Mouse (Mus musculus): ENCODE measurements at regions not wholly inside any gene's neighbourhood (a gene's known extent, or its start where the extent isn't known, plus 50 kb on each side); places are given as distances from the start of the nearest gene placed in this dataset.

- no peak overlapping the region for H3K9ac ChIP-seq
- no peak for DNase-seq (ENCODE audit: low spot score)
- H3K4me1 ChIP-seq (replicated peaks; ENCODE audit: control insufficient read depth, insufficient read depth, low read length) = peaks cover 11% of the 10 kb centered on the region
- H3K9me3 ChIP-seq (ENCODE audit: control insufficient read depth, low read length) = no peaks in the 10 kb centered on the region
- H3K4me2 ChIP-seq (replicated peaks) = no peak overlapping the region
- 51% methylated on average over 8 of the region's 8 CpGs for WGBS
- H3K4me3 ChIP-seq (replicated peaks; ENCODE audit: low read length) = no peak overlapping the region
- H3K36me3 ChIP-seq (replicated peaks; ENCODE audit: control insufficient read depth, insufficient read depth) = no peaks in the 10 kb centered on the region
- no peak for ATAC-seq (ENCODE audit: low FRiP score)
- H3K27ac ChIP-seq = peak overlapping the region; percentile 47; the same call in 1 of the 2 replicates
- no peaks in the 10 kb centered on the region for H3K27me3 ChIP-seq (ENCODE audit: control insufficient read depth, insufficient read depth, low read length)
Measured at GRCm38 (mm10) chr1:135665484-135665883, 54.4 kb upstream of the Csrp1 start.

GRCm38 (mm10) chr1:135668331-135668730 lies 51.5 kb upstream of the Csrp1 start:
- DNase-seq (ENCODE audit: low spot score) (no peak), ATAC-seq (ENCODE audit: low FRiP score) (no peak)

DNA sequence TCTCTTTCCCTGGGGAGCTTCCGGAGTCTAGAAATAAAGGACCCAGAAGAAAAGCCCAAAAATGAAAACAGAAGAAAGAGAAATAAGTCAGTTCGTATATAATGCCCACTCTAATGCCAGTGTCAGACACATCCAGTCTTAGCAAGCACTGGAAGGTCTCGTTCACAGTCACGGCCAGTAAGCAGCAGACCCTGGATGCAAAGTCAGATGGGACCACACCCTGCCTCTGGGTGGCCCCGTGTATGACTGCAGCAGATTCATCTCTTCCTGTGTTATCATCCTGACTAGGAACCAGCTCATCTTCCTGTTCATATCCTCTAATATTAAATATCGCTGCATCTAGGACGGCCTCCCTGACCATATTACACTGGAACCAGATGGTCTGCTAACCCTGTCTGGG lies 50.9 kb upstream of the Csrp1 start:
- 84% methylated on average over 7 of the region's 7 CpGs for WGBS
- Histone ChIP-seq H3K27me3 (ENCODE audit: control insufficient read depth, insufficient read depth, low read length) (no peaks in the 10 kb centered on the region), H3K4me2 (replicated peaks) (no peak overlapping the region), H3K4me1 (replicated peaks; ENCODE audit: control insufficient read depth, insufficient read depth, low read length) (peaks cover 16% of the 10 kb centered on the region), H3K9me3 (ENCODE audit: control insufficient read depth, low read length) (no peaks in the 10 kb centered on the region), H3K27ac (no peak overlapping the region), H3K9ac (no peak overlapping the region), H3K4me3 (replicated peaks; ENCODE audit: low read length) (no peak overlapping the region), H3K36me3 (replicated peaks; ENCODE audit: control insufficient read depth, insufficient read depth) (no peaks in the 10 kb centered on the region)
- ATAC-seq (ENCODE audit: low FRiP score) = no peak
- DNase-seq (ENCODE audit: low spot score) = no peak

More at GRCm38 (mm10) chr1:135668331-135668730, 51.5 kb upstream of the Csrp1 start:
- Histone ChIP-seq H3K27ac (no peak overlapping the region), H3K9me3 (ENCODE audit: control insufficient read depth, low read length) (no peaks in the 10 kb centered on the region), H3K4me3 (replicated peaks; ENCODE audit: low read length) (no peak overlapping the region), H3K36me3 (replicated peaks; ENCODE audit: control insufficient read depth, insufficient read depth) (no peaks in the 10 kb centered on the region), H3K9ac (no peak overlapping the region), H3K4me1 (replicated peaks; ENCODE audit: control insufficient read depth, insufficient read depth, low read length) (peaks cover 16% of the 10 kb centered on the region), H3K4me2 (replicated peaks) (no peak overlapping the region), H3K27me3 (ENCODE audit: control insufficient read depth, insufficient read depth, low read length) (no peaks in the 10 kb centered on the region)
- WGBS = 80% methylated on average over 3 of the region's 3 CpGs

- Histone ChIP-seq H3K36me3 (replicated peaks; ENCODE audit: control insufficient read depth, insufficient read depth) (no peaks in the 10 kb centered on the region), H3K27me3 (ENCODE audit: control insufficient read depth, insufficient read depth, low read length) (no peaks in the 10 kb centered on the region), H3K27ac (no peak overlapping the region), H3K4me3 (replicated peaks; ENCODE audit: low read length) (no peak overlapping the region), H3K9ac (no peak overlapping the region), H3K9me3 (ENCODE audit: control insufficient read depth, low read length) (no peaks in the 10 kb centered on the region), H3K4me1 (replicated peaks; ENCODE audit: control insufficient read depth, insufficient read depth, low read length) (peaks cover 16% of the 10 kb centered on the region), H3K4me2 (replicated peaks) (no peak overlapping the region)
- 68% methylated on average over 7 of the region's 7 CpGs for WGBS
- no peak for ATAC-seq (ENCODE audit: low FRiP score)
- DNase-seq (ENCODE audit: low spot score) = no peak
Measured at GRCm38 (mm10) chr1:135669803-135670202, 50.1 kb upstream of the Csrp1 start.
